Mouse (Mus musculus): ENCODE data around the gene 4930505A04Rik. TPM values are rescaled to one million over a fixed set of nuclear protein-coding genes. Genes with fewer than 3 reads are reported as not detected.

Gene 4930505A04Rik
- polyA plus RNA-seq (2014; fragmentation: Nextera tagmentation; extraction: Ambion mirVana): not detected in 2 replicates

DNA sequence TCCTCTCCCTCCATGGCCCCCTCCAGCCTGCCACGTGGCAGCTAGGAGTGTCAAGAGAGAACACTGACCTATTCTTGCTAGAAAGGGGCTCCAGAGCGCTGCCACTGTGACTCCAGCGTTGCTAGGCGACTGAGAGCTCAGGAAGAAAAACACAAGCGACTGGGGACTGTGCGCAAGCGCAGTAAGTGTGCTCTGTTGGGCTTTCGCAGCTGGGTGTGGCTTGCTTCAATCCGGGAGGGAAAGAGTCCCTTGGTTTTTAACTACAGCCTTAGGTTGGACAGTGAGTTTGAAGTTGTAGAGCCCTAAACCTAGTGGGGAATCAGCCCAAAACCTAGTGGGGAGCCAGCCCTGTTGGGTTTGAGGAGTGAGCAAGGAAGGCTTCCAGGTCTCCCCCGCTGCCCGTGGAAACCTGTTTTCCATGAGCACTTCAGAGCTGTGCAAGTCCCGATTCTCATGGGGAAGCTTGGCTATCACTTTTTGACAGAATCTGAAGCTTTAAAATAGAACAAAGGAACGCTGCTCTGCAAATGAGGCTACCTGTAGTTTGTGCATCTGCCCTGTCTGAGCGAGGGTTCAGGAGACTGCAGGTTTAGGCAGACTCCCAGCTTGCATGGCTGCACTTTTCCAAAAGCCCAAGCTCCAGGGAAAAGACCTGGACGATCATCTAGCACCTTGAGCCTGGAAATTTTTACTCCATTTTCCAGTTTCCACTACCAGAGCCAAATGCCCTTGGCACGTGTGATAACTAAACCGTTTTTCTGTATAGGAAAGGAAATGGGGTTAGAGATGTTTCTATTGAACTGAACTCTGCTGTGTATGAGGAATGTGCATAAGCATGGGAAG lies at the start of gene 4930505A04Rik:
Gene 4930505A04Rik (minus strand): TSS at position 77 of the 843 bp plus-strand sequence.
- Histone ChIP-seq H3K4me3 (ENCODE audit: low read length) (peak within 1 kb of the TSS; percentile 37), H3K9ac (ENCODE audit: low read depth, low read length) (peak within 1 kb of the TSS; percentile 57; the same call in 1 of the 2 replicates), H3K9me3 (ENCODE audit: control insufficient read depth, low read length) (no peaks in the 10 kb centered on the region), H3K4me1 (ENCODE audit: control insufficient read depth, insufficient read depth, low read length) (no peaks in the 10 kb centered on the region), H3K4me2 (replicated peaks; ENCODE audit: low read depth, low read length) (peak within 1 kb of the TSS; percentile 75), H3K27ac (ENCODE audit: low read depth, low read length) (peak within 1 kb of the TSS; percentile 56; the same call in 1 of the 2 replicates), H3K27me3 (ENCODE audit: control insufficient read depth, insufficient read depth, low read length) (no peaks in the 10 kb centered on the region), H3K36me3 (ENCODE audit: control insufficient read depth, insufficient read depth, low read length) (no peaks in the 10 kb centered on the region)
- ATAC-seq (ENCODE audit: low FRiP score, low TSS enrichment): peak; percentile 99
- 6% methylated on average over 17 of the region's 17 CpGs for WGBS

- Histone ChIP-seq H3K27ac (ENCODE audit: low read depth, low read length) (no peak overlapping the region), H3K4me2 (replicated peaks; ENCODE audit: low read depth, low read length) (no peak overlapping the region), H3K9ac (ENCODE audit: low read depth, low read length) (no peak overlapping the region), H3K9me3 (ENCODE audit: control insufficient read depth, low read length) (no peaks in the 10 kb centered on the region), H3K36me3 (ENCODE audit: control insufficient read depth, insufficient read depth, low read length) (no peaks in the 10 kb centered on the region), H3K4me3 (ENCODE audit: low read length) (no peak overlapping the region), H3K4me1 (ENCODE audit: control insufficient read depth, insufficient read depth, low read length) (0 out of 2 replicates have a peak, but pooled peaks cover 4% of the 10 kb centered on the region), H3K27me3 (ENCODE audit: control insufficient read depth, insufficient read depth, low read length) (no peaks in the 10 kb centered on the region)
- WGBS: 82% methylated on average over 2 of the region's 2 CpGs
- ATAC-seq (ENCODE audit: low FRiP score, low TSS enrichment): no peak
These were observed 45.5 kb upstream of the 4930505A04Rik start for GRCm38 (mm10) chr11:30517133-30517532.

- Histone ChIP-seq H3K9ac (ENCODE audit: low read depth, low read length) (no peak overlapping the region), H3K36me3 (ENCODE audit: control insufficient read depth, insufficient read depth, low read length) (no peaks in the 10 kb centered on the region), H3K9me3 (ENCODE audit: control insufficient read depth, low read length) (no peaks in the 10 kb centered on the region), H3K4me2 (replicated peaks; ENCODE audit: low read depth, low read length) (no peak overlapping the region), H3K4me1 (ENCODE audit: control insufficient read depth, insufficient read depth, low read length) (no peaks in the 10 kb centered on the region), H3K27me3 (ENCODE audit: control insufficient read depth, insufficient read depth, low read length) (no peaks in the 10 kb centered on the region), H3K27ac (ENCODE audit: low read depth, low read length) (no peak overlapping the region), H3K4me3 (ENCODE audit: low read length) (no peak overlapping the region)
- no peak for ATAC-seq (ENCODE audit: low FRiP score, low TSS enrichment)
- WGBS: 94% methylated on average over 4 of the region's 4 CpGs
These were observed 36.6 kb upstream of the 4930505A04Rik start for GRCm38 (mm10) chr11:30508178-30508577.

GRCm38 (mm10) chr11:30498738-30499355 lies 27.2 kb upstream of the 4930505A04Rik start:
- no peaks in the 10 kb centered on the region for H3K27me3 ChIP-seq (ENCODE audit: control insufficient read depth, insufficient read depth, low read length)
- no peaks in the 10 kb centered on the region for H3K4me1 ChIP-seq (ENCODE audit: control insufficient read depth, insufficient read depth, low read length)
- WGBS: 73% methylated on average over 3 of the region's 3 CpGs
- peaks cover 7% of the 10 kb centered on the region for H3K9me3 ChIP-seq (ENCODE audit: control insufficient read depth, low read length)
- no peak overlapping the region for H3K4me2 ChIP-seq (replicated peaks; ENCODE audit: low read depth, low read length)
- ATAC-seq (ENCODE audit: low FRiP score, low TSS enrichment): no peak
- H3K27ac ChIP-seq (ENCODE audit: low read depth, low read length): no peak overlapping the region
- H3K4me3 ChIP-seq (ENCODE audit: low read length): no peak overlapping the region
- H3K36me3 ChIP-seq (ENCODE audit: control insufficient read depth, insufficient read depth, low read length): no peaks in the 10 kb centered on the region
- H3K9ac ChIP-seq (ENCODE audit: low read depth, low read length): no peak overlapping the region

DNA sequence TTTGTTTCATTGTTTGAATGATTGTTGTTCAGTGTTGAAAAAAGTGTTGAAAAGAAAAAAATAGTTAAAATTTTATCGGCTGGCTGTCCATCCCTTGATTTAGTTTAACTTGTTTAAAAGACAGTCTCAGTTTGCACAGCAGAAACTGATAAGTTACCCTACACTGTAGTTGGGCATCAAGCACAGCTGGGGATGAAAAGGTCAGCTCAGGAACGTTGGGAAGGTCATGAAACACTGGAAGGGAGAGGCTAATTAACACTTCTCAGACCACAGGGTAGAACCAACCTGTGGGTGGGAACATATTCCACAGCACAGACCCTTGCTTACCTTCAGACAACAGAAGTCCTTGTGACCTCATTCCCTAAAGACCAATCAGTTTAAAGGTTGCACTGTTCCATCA lies 25.5 kb upstream of the 4930505A04Rik start:
- Histone ChIP-seq H3K4me1 (ENCODE audit: control insufficient read depth, insufficient read depth, low read length) (no peaks in the 10 kb centered on the region), H3K9ac (ENCODE audit: low read depth, low read length) (no peak overlapping the region), H3K9me3 (ENCODE audit: control insufficient read depth, low read length) (peaks cover 7% of the 10 kb centered on the region), H3K27ac (ENCODE audit: low read depth, low read length) (no peak overlapping the region), H3K36me3 (ENCODE audit: control insufficient read depth, insufficient read depth, low read length) (no peaks in the 10 kb centered on the region), H3K4me2 (replicated peaks; ENCODE audit: low read depth, low read length) (no peak overlapping the region), H3K27me3 (ENCODE audit: control insufficient read depth, insufficient read depth, low read length) (no peaks in the 10 kb centered on the region), H3K4me3 (ENCODE audit: low read length) (no peak overlapping the region)
- no peak for ATAC-seq (ENCODE audit: low FRiP score, low TSS enrichment)
- 57% methylated on average over 2 of the region's 2 CpGs for WGBS

DNA sequence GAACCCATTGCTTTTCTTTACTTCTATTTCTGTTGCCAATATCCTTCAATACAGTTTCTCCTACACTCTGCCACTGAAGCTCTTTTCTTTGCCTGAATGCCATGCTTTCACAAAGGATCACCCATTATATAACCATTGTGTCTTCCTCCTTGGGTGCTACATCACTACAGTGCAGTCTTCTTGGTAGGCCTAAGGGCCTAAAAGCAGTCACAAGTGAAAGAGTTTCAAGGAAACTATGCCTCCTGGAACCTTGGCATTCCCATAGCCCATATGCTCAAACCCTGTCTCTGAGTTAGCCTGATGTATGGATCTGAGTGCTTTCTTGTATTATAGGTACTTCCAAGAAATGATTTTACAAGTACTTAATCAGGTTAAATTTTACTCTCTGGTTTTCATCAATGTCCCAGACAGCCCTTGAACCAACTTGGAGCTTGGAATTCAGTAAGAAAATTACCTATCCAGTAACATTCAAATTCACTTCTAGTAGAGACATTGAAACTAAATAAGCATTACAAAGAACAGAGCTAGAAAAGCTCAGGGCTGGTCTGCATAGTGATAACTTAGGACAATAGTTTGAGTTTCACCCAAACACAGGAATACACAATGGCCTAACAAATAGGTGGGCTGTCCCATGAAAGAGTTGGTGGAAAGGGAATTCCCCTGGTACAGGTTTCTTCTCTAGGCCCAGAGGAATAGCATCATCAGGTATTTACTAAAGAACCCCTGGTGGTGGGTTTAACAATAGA lies 20.1 kb upstream of the 4930505A04Rik start:
- Histone ChIP-seq H3K27ac (ENCODE audit: low read depth, low read length) (no peak overlapping the region), H3K4me3 (ENCODE audit: low read length) (no peak overlapping the region)

GRCm38 (mm10) chr11:30488183-30488582 lies 16.6 kb upstream of the 4930505A04Rik start:
- no peaks in the 10 kb centered on the region for H3K27me3 ChIP-seq (ENCODE audit: control insufficient read depth, insufficient read depth, low read length)
- H3K9ac ChIP-seq (ENCODE audit: low read depth, low read length): no peak overlapping the region
- no peaks in the 10 kb centered on the region for H3K9me3 ChIP-seq (ENCODE audit: control insufficient read depth, low read length)
- no peak overlapping the region for H3K4me2 ChIP-seq (replicated peaks; ENCODE audit: low read depth, low read length)
- H3K4me3 ChIP-seq (ENCODE audit: low read length): no peak overlapping the region
- WGBS: 85% methylated on average over 9 of the region's 10 CpGs
- H3K4me1 ChIP-seq (ENCODE audit: control insufficient read depth, insufficient read depth, low read length): no peaks in the 10 kb centered on the region
- H3K36me3 ChIP-seq (ENCODE audit: control insufficient read depth, insufficient read depth, low read length): no peaks in the 10 kb centered on the region
- no peak overlapping the region for H3K27ac ChIP-seq (ENCODE audit: low read depth, low read length)
- no peak for ATAC-seq (ENCODE audit: low FRiP score, low TSS enrichment)

More for the DNA sequence above, 20.1 kb upstream of the 4930505A04Rik start:
- no peaks in the 10 kb centered on the region for H3K36me3 ChIP-seq (ENCODE audit: control insufficient read depth, insufficient read depth, low read length)
- H3K9me3 ChIP-seq (ENCODE audit: control insufficient read depth, low read length): no peaks in the 10 kb centered on the region; the same call in 1 of the 2 replicates
- H3K4me1 ChIP-seq (ENCODE audit: control insufficient read depth, insufficient read depth, low read length): no peaks in the 10 kb centered on the region
- no peak overlapping the region for H3K9ac ChIP-seq (ENCODE audit: low read depth, low read length)
- H3K4me2 ChIP-seq (replicated peaks; ENCODE audit: low read depth, low read length): no peak overlapping the region
- H3K27me3 ChIP-seq (ENCODE audit: control insufficient read depth, insufficient read depth, low read length): no peaks in the 10 kb centered on the region
- ATAC-seq (ENCODE audit: low FRiP score, low TSS enrichment): no peak

DNA sequence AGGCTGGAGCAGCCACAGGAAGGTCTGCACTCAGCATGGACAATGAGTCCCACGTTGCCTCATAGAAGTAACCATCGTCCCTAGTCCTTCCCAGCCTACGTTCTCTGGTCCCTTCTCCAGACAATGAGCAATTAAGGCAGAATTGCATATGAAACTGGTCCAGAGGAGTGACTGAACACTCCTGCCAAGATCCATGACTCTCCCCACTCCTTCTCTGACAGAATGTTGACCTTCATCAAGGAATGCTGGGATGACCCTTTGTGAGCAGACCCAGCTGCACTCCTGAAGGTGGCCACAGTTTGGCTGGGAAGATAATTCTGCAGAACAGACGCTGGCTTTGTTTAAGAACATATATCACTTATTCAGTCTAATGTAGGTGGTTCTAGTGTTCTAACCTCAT lies 11.7 kb upstream of the 4930505A04Rik start:
- Histone ChIP-seq H3K9me3 (ENCODE audit: control insufficient read depth, low read length) (no peaks in the 10 kb centered on the region), H3K4me1 (ENCODE audit: control insufficient read depth, insufficient read depth, low read length) (no peaks in the 10 kb centered on the region), H3K4me2 (replicated peaks; ENCODE audit: low read depth, low read length) (no peak overlapping the region), H3K36me3 (ENCODE audit: control insufficient read depth, insufficient read depth, low read length) (no peaks in the 10 kb centered on the region), H3K9ac (ENCODE audit: low read depth, low read length) (no peak overlapping the region), H3K27ac (ENCODE audit: low read depth, low read length) (no peak overlapping the region), H3K4me3 (ENCODE audit: low read length) (no peak overlapping the region), H3K27me3 (ENCODE audit: control insufficient read depth, insufficient read depth, low read length) (no peaks in the 10 kb centered on the region)
- no peak for ATAC-seq (ENCODE audit: low FRiP score, low TSS enrichment)
- 73% methylated on average over 4 of the region's 4 CpGs for WGBS
